Mouse (Mus musculus): ENCODE results near the gene Atp6v1b1.

Gene Atp6v1b1

GRCm38 (mm10) chr6:83717026-83717425 lies 25.8 kb upstream of the Atp6v1b1 start:
- DNase-seq: no peak

GRCm38 (mm10) chr6:83722526-83722925 lies 20.3 kb upstream of the Atp6v1b1 start:
- DNase-seq: no peak

GRCm38 (mm10) chr6:83727178-83727577 lies 15.6 kb upstream of the Atp6v1b1 start:
- DNase-seq: no peak

- no peak for DNase-seq
Observed at GRCm38 (mm10) chr6:83728488-83728887, 14.3 kb upstream of the Atp6v1b1 start.

GRCm38 (mm10) chr6:83729350-83729970 lies 13.3 kb upstream of the Atp6v1b1 start:
- no peak for DNase-seq

GRCm38 (mm10) chr6:83731128-83731527 lies 11.7 kb upstream of the Atp6v1b1 start:
- no peak for DNase-seq

- no peak for DNase-seq
Observed at GRCm38 (mm10) chr6:83737311-83737710, 5.5 kb upstream of the Atp6v1b1 start.

- DNase-seq: no peak
Observed at GRCm38 (mm10) chr6:83738596-83738995, 4.2 kb upstream of the Atp6v1b1 start.

GRCm38 (mm10) chr6:83743212-83743611 lies 422 bp downstream of the Atp6v1b1 start:
- no peak for DNase-seq

- DNase-seq: peak; percentile 84
Observed at GRCm38 (mm10) chr6:83744126-83744525, 1.3 kb downstream of the Atp6v1b1 start.

- DNase-seq: no peak
Observed at GRCm38 (mm10) chr6:83744557-83744956, 1.8 kb downstream of the Atp6v1b1 start.

- DNase-seq: no peak
Observed at GRCm38 (mm10) chr6:83745466-83745865, 2.7 kb downstream of the Atp6v1b1 start.

GRCm38 (mm10) chr6:83749286-83749685 lies 6.5 kb downstream of the Atp6v1b1 start:
- no peak for DNase-seq

- no peak for DNase-seq
Observed at GRCm38 (mm10) chr6:83750171-83750684, 7.4 kb downstream of the Atp6v1b1 start.

GRCm38 (mm10) chr6:83756051-83756450 lies 13.3 kb downstream of the Atp6v1b1 start:
- DNase-seq: no peak

- no peak for DNase-seq
Observed at GRCm38 (mm10) chr6:83762344-83762743, 19.6 kb downstream of the Atp6v1b1 start, which contains the start of gene Ankrd53. Gene Ankrd53 (plus strand): TSS chr6:83762644.

- DNase-seq: peak; percentile 42
Observed at GRCm38 (mm10) chr6:83762880-83763431, 20.2 kb downstream of the Atp6v1b1 start.

GRCm38 (mm10) chr6:83766982-83767381 lies 24.2 kb downstream of the Atp6v1b1 start:
- DNase-seq: no peak

- no peak for DNase-seq
Observed at GRCm38 (mm10) chr6:83768485-83768884, 25.7 kb downstream of the Atp6v1b1 start.

GRCm38 (mm10) chr6:83774126-83774525 lies 31.3 kb downstream of the Atp6v1b1 start:
- no peak for DNase-seq

GRCm38 (mm10) chr6:83774781-83775563 lies 32.2 kb downstream of the Atp6v1b1 start:
- DNase-seq: no peak

- DNase-seq: peak; percentile 89
Observed at GRCm38 (mm10) chr6:83775638-83776293, 33.0 kb downstream of the Atp6v1b1 start, which contains the start of gene Tex261. Gene Tex261 (minus strand): TSS chr6:83775813.

GRCm38 (mm10) chr6:83778306-83778705 lies 35.5 kb downstream of the Atp6v1b1 start:
- no peak for DNase-seq

Measured in kidney, adult 11 months (tissue).